Mouse (Mus musculus) forebrain, embryonic 11.5 days (tissue): ENCODE data around the gene Polr2g. TPM values are rescaled to one million over a fixed set of nuclear protein-coding genes. Genes with fewer than 3 reads are reported as not detected.

Experiments
- ATAC-seq: fragments of 200-750 bp; cut with Nextera tagmentation; replicated peaks from 2 replicates; pipeline ENCODE4 v1.8.0; 2017; ENCODE audit warnings: moderate TSS enrichment; ENCODE audit not compliant: low FRiP score
- DNase-seq: peaks from one replicate; pipeline ENCODE4 v3.0.0-alpha.2; 2017; ENCODE audit warnings: low spot score
- H3K27ac ChIP-seq: fragments of 300-500 bp; sonication (generic); 2 replicates; pipeline ENCODE4 v1.5.1; 2014; ENCODE audit warnings: low read depth, low read length
- H3K27me3 ChIP-seq: fragments of 300-500 bp; sonication (generic); 2 replicates; pipeline ENCODE4 v1.6.1; 2014; ENCODE audit warnings: mild to moderate bottlenecking, low read length, mixed read lengths; ENCODE audit not compliant: control insufficient read depth, insufficient read depth
- H3K36me3 ChIP-seq: fragments of 300-500 bp; sonication (generic); 2 replicates; pipeline ENCODE4 v1.6.1; 2014; ENCODE audit warnings: mild to moderate bottlenecking, low read length, moderate library complexity, mixed read lengths; ENCODE audit not compliant: control insufficient read depth, insufficient read depth
- H3K4me1 ChIP-seq: fragments of 300-500 bp; sonication (generic); replicated peaks from 2 replicates; pipeline ENCODE4 v1.6.1; 2014; ENCODE audit warnings: low read length, mixed read lengths; ENCODE audit not compliant: control insufficient read depth, insufficient read depth
- H3K4me2 ChIP-seq: fragments of 300-500 bp; sonication (generic); 2 replicates; pipeline ENCODE4 v1.6.1; 2014; ENCODE audit warnings: low read depth, mild to moderate bottlenecking, low read length, moderate library complexity, mixed read lengths; ENCODE audit not compliant: severe bottlenecking
- H3K4me3 ChIP-seq: fragments of 300-500 bp; sonication (generic); 2 replicates; pipeline ENCODE4 v1.5.1; 2014; ENCODE audit warnings: low read depth, low read length
- H3K9ac ChIP-seq: fragments of 300-500 bp; sonication (generic); 2 replicates; pipeline ENCODE4 v1.6.1; 2014; ENCODE audit warnings: low read length
- H3K9me3 ChIP-seq: fragments of 300-500 bp; sonication (generic); 2 replicates; pipeline ENCODE4 v1.6.1; 2016; ENCODE audit warnings: low read length, mixed read lengths; ENCODE audit not compliant: control insufficient read depth
- WGBS: fragments of 180-500 bp; shearing (Covaris S2); extraction: QIAGEN DNeasy Blood & Tissue Kit; methylation state at CpG from one replicate; pipeline ENCODE4 v1.1.7; 2014; 5-methylcytosine and 5-hydroxymethylcytosine counted together
- polyA plus RNA-seq: library from polyadenylated mRNA; unstranded; fragments of >200 nt; fragmentation: Nextera tagmentation; extraction: Ambion mirVana; gene quantifications from 2 replicates; pipeline ENCODE4 v1.2.1, GENCODE M21; 2014

Gene Polr2g
- polyA plus RNA-seq, 1 experiment from 2014 or later, result 156 TPM

GRCm38 (mm10) chr19:8803879-8804660 lies 5.7 kb upstream of the Polr2g start:
- no peak overlapping the region for H3K4me3 ChIP-seq
- H3K9me3 ChIP-seq, result no peaks in the 10 kb centered on the region
- no peak overlapping the region for H3K9ac ChIP-seq
- ATAC-seq (no peak), DNase-seq (no peak)
- WGBS, result 90% methylated on average over 11 of the region's 11 CpGs
- H3K4me2 ChIP-seq, result no peak overlapping the region
- H3K36me3 ChIP-seq, result no peaks in the 10 kb centered on the region; the same call in 1 of the 2 replicates
- no peaks in the 10 kb centered on the region for H3K27me3 ChIP-seq
- peaks cover 8% of the 10 kb centered on the region for H3K4me1 ChIP-seq
- 0 out of 2 replicates have a peak overlapping the region, but pooled peaks have one; percentile 7 for H3K27ac ChIP-seq

- WGBS, result 95% methylated on average over 9 of the region's 9 CpGs
- Histone ChIP-seq H3K9ac (peak overlapping the region; percentile 60; the same call in 1 of the 2 replicates), H3K36me3 (no peaks in the 10 kb centered on the region; the same call in 1 of the 2 replicates), H3K4me3 (no peak overlapping the region), H3K4me1 (peaks cover 8% of the 10 kb centered on the region), H3K27ac (no peak overlapping the region; the same call in 1 of the 2 replicates), H3K27me3 (no peaks in the 10 kb centered on the region), H3K4me2 (peak overlapping the region; percentile 52; the same call in 1 of the 2 replicates), H3K9me3 (no peaks in the 10 kb centered on the region)
- DNase-seq (no peak), ATAC-seq (no peak)
Observed at GRCm38 (mm10) chr19:8803204-8803780, 4.9 kb upstream of the Polr2g start.

GRCm38 (mm10) chr19:8802130-8802821 lies 3.9 kb upstream of the Polr2g start, which contains the start of gene Zbtb3:
Gene Zbtb3 (plus strand): TSS chr19:8802555.
- peak; percentile 95 for DNase-seq
- ATAC-seq, result peak; percentile 98
- no peaks in the 10 kb centered on the region for H3K9me3 ChIP-seq
- H3K4me3 ChIP-seq, result peak within 1 kb of the TSS; percentile 55
- WGBS, result under 1% methylated on average over 30 of the region's 30 CpGs
- peak within 1 kb of the TSS; percentile 65 for H3K4me2 ChIP-seq
- peak within 1 kb of the TSS; percentile 79 for H3K27ac ChIP-seq
- no peaks in the 10 kb centered on the region; the same call in 1 of the 2 replicates for H3K36me3 ChIP-seq
- H3K4me1 ChIP-seq, result peaks cover 8% of the 10 kb centered on the region
- peak within 1 kb of the TSS; percentile 60 for H3K9ac ChIP-seq
- no peaks in the 10 kb centered on the region for H3K27me3 ChIP-seq

GRCm38 (mm10) chr19:8798947-8799315 lies 554 bp upstream of the Polr2g start:
- H3K36me3 ChIP-seq, result peaks cover 4% of the 10 kb centered on the region; the same call in 1 of the 2 replicates
- H3K27ac ChIP-seq, result no peak overlapping the region
- H3K4me2 ChIP-seq, result peak overlapping the region; percentile 69

GRCm38 (mm10) chr19:8790171-8790570 lies 8.2 kb downstream of the Polr2g start:
- Histone ChIP-seq H3K4me3 (no peak overlapping the region), H3K4me1 (no peaks in the 10 kb centered on the region), H3K9me3 (no peaks in the 10 kb centered on the region), H3K27me3 (no peaks in the 10 kb centered on the region), H3K9ac (no peak overlapping the region), H3K36me3 (peaks cover 15% of the 10 kb centered on the region; the same call in 1 of the 2 replicates), H3K27ac (no peak overlapping the region), H3K4me2 (no peak overlapping the region)
- ATAC-seq (no peak), DNase-seq (no peak)
- WGBS, result 85% methylated on average over 7 of the region's 7 CpGs

More at GRCm38 (mm10) chr19:8798947-8799315, 554 bp upstream of the Polr2g start:
- no peaks in the 10 kb centered on the region for H3K27me3 ChIP-seq
- H3K9me3 ChIP-seq, result no peaks in the 10 kb centered on the region
- H3K9ac ChIP-seq, result no peak overlapping the region
- no peak for ATAC-seq
- no peak for DNase-seq
- peaks cover 8% of the 10 kb centered on the region for H3K4me1 ChIP-seq
- H3K4me3 ChIP-seq, result peak overlapping the region; percentile 78; the same call in 1 of the 2 replicates

- Histone ChIP-seq H3K4me1 (no peaks in the 10 kb centered on the region), H3K9me3 (no peaks in the 10 kb centered on the region), H3K4me2 (no peak overlapping the region), H3K27me3 (no peaks in the 10 kb centered on the region), H3K4me3 (no peak overlapping the region), H3K27ac (no peak overlapping the region), H3K36me3 (peaks cover 13% of the 10 kb centered on the region; the same call in 1 of the 2 replicates), H3K9ac (no peak overlapping the region)
- ATAC-seq, result no peak
- 65% methylated on average over 1 of the region's 1 CpGs for WGBS
- no peak for DNase-seq
Observed at GRCm38 (mm10) chr19:8789171-8789570, 9.2 kb downstream of the Polr2g start.

GRCm38 (mm10) chr19:8788521-8788920 lies 9.9 kb downstream of the Polr2g start:
- H3K4me3 ChIP-seq, result no peak overlapping the region
- H3K4me2 ChIP-seq, result no peak overlapping the region
- H3K27me3 ChIP-seq, result no peaks in the 10 kb centered on the region
- H3K9ac ChIP-seq, result no peak overlapping the region
- H3K36me3 ChIP-seq, result peaks cover 8% of the 10 kb centered on the region; the same call in 1 of the 2 replicates
- DNase-seq (no peak), ATAC-seq (no peak)
- WGBS, result 18% methylated on average over 3 of the region's 3 CpGs
- no peaks in the 10 kb centered on the region for H3K4me1 ChIP-seq
- no peaks in the 10 kb centered on the region for H3K9me3 ChIP-seq
- H3K27ac ChIP-seq, result no peak overlapping the region

- H3K4me3 ChIP-seq, result peak within 1 kb of the TSS; percentile 79
- DNase-seq, result peak; percentile 92
- peak; percentile 100 for ATAC-seq
- H3K4me1 ChIP-seq, result no peaks in the 10 kb centered on the region
- WGBS, result under 1% methylated on average over 32 of the region's 32 CpGs
- peak within 1 kb of the TSS; percentile 50; the same call in 1 of the 2 replicates for H3K27ac ChIP-seq
- peaks cover 5% of the 10 kb centered on the region; the same call in 1 of the 2 replicates for H3K36me3 ChIP-seq
- peak within 1 kb of the TSS; percentile 68 for H3K9ac ChIP-seq
- peak within 1 kb of the TSS; percentile 72 for H3K4me2 ChIP-seq
- no peaks in the 10 kb centered on the region for H3K27me3 ChIP-seq
- H3K9me3 ChIP-seq, result no peaks in the 10 kb centered on the region
Observed at GRCm38 (mm10) chr19:8786008-8786781, 12.2 kb downstream of the Polr2g start, which contains the start of gene Taf6l. Gene Taf6l (minus strand): TSS chr19:8786417.
